Mouse (Mus musculus): Measurements from ENCODE around the gene Ruvbl2. TPM values are rescaled to one million over a fixed set of nuclear protein-coding genes. Genes with fewer than 3 reads are reported as not detected.
"Not testable (repeated sequence)": the region's sequence is repeated elsewhere in the genome, so short reads cannot be mapped to it uniquely, and the experiment has no call there.

The Ruvbl2 gene
- total RNA-seq, 2 experiments from 2014 or later = 38.7 to 39.3 TPM

GRCm38 (mm10) chr7:45396337-45396775, 41.5 kb downstream of the Ruvbl2 start:
- DNase-seq = not testable (repeated sequence)

GRCm38 (mm10) chr7:45395578-45396336, 42.1 kb downstream of the Ruvbl2 start, which contains the start of gene Snrnp70:
Snrnp70 (minus strand) TSS chr7:45395742.
- DNase-seq = peak; percentile 100

- no peak for DNase-seq
These were observed 42.8 kb downstream of the Ruvbl2 start for GRCm38 (mm10) chr7:45395129-45395541.

- DNase-seq = no peak
These were observed 51.8 kb downstream of the Ruvbl2 start for GRCm38 (mm10) chr7:45386077-45386476.

DNA sequence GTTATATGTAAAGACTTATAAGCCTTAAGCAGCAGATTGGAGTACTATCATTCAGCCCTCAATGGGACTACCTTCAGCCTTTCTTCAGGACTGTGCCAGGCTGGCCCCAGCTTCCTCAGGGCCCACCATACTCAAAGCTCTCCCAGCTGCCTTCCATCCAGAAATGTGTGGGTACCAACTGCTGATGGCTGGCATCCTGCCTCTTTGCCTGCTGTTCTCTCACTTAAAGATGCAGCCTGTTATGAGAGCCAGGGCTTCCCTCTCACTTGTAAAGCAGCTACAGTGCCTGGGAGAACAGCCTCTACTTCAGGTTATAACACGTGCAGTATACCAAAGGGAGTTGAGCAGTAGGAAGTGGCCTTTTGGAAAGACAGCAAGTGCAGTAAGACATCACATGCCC, 61.8 kb downstream of the Ruvbl2 start:
- DNase-seq = no peak

DNA sequence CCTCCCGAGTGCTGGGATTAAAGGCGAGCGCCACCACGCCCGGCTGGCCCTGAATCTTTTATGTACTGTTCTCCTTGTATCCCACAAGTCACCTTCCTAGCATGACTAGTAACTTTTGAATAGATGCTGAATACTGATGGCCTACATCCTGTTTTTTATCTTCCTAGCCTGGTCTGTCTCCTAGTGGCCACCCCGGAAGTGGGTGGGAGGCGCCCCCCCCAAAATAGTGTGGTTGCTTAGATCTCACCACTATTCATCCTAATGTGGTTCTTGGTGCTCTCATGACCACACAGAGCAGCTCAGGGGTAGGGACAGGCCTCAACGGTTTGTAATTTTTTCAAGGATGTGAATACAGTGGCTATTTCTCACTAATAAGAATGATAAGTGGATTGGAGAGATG, 63.3 kb downstream of the Ruvbl2 start:
- DNase-seq = no peak

GRCm38 (mm10) chr7:45372371-45372770, 65.5 kb downstream of the Ruvbl2 start:
- DNase-seq = no peak

Small RNA genes lying within 50 kb of the gene (microRNA-seq; reads per million reads assigned to microRNA genes)
- gene Gm22133 = 0 to 0.69 reads per million in 2 experiments

Other genes starting within 250 kb of the Ruvbl2 start
- under 1 TPM in 1 of 2 experiments, not detected in 1; 0.25 TPM for gene Ccdc155, start 233.2 kb downstream of the Ruvbl2 start, total RNA-seq (2021)
- gene Dkkl1, start 225.9 kb downstream of the Ruvbl2 start, total RNA-seq (2021) = not detected
- gene Tead2, start 222.3 kb downstream of the Ruvbl2 start, total RNA-seq (2021) = 10 to 100 TPM; 66.4 to 69.4 TPM
- gene Cd37, start 199.0 kb downstream of the Ruvbl2 start, total RNA-seq (2021) = 1 to 10 TPM; 2.1 to 3.6 TPM
- under 1 TPM in 1 of 2 experiments, not detected in 1; 0.18 TPM for gene Slc6a16, start 197.0 kb downstream of the Ruvbl2 start, total RNA-seq (2021)
- not detected for gene Slc6a21, start 160.6 kb downstream of the Ruvbl2 start, total RNA-seq (2021)
- gene Trpm4, start 104.3 kb downstream of the Ruvbl2 start, total RNA-seq (2021) = 10 to 100 TPM; 26.2 to 29.2 TPM
- 100 to 1,000 TPM; 182 to 202 TPM for gene Hrc, start 102.8 kb downstream of the Ruvbl2 start, total RNA-seq (2021)
- gene Ppfia3, start 71.1 kb downstream of the Ruvbl2 start, total RNA-seq (2021) = under 1 TPM; 0.26 to 0.34 TPM
- gene Lin7b, start 67.5 kb downstream of the Ruvbl2 start, total RNA-seq (2021) = 1 to 10 TPM; 1.5 to 2.4 TPM
- 100 to 1,000 TPM; 203 to 223 TPM for gene Snrnp70, start 42.4 kb downstream of the Ruvbl2 start, total RNA-seq (2021)
- under 1 TPM; 0.43 to 0.59 TPM for gene Kcna7, start 32.4 kb downstream of the Ruvbl2 start, total RNA-seq (2021)
- under 1 TPM; 0.17 to 0.43 TPM for gene Ntf5, start 24.4 kb downstream of the Ruvbl2 start, total RNA-seq (2021)
- gene Lhb, start 17.3 kb downstream of the Ruvbl2 start, total RNA-seq (2021) = not detected
- 10 to 100 TPM; 82.7 to 90.3 TPM for gene Gys1, start 3.3 kb downstream of the Ruvbl2 start, total RNA-seq (2021)
- 100 to 1,000 TPM; 302 to 316 TPM for gene Ftl1, start 21.8 kb upstream of the Ruvbl2 start, total RNA-seq (2021)
- gene Bax, start 28.8 kb upstream of the Ruvbl2 start, total RNA-seq (2021) = 10 to 100 TPM; 48.6 to 50.7 TPM
- gene Tulp2, start 43.8 kb upstream of the Ruvbl2 start, total RNA-seq (2021) = 1 to 10 TPM in 1 of 2 experiments, not detected in 1; 1.1 TPM
- gene Gm45808, start 48.7 kb upstream of the Ruvbl2 start, total RNA-seq (2021) = 1 to 10 TPM; 2.0 to 2.1 TPM
- 1 to 10 TPM; 3.5 to 4.7 TPM for gene Dhdh, start 50.7 kb upstream of the Ruvbl2 start, total RNA-seq (2021)
- 100 to 1,000 TPM; 121 to 131 TPM for gene Nucb1, start 72.3 kb upstream of the Ruvbl2 start, total RNA-seq (2021)
- 10 to 100 TPM; 40.7 to 42.1 TPM for gene Ppp1r15a, start 88.2 kb upstream of the Ruvbl2 start, total RNA-seq (2021)
- 1 to 10 TPM; 3.6 to 4.0 TPM for gene Plekha4, start 88.2 kb upstream of the Ruvbl2 start, total RNA-seq (2021)
- gene Hsd17b14, start 116.8 kb upstream of the Ruvbl2 start, total RNA-seq (2021) = under 1 TPM in 1 of 2 experiments, not detected in 1; 0.20 TPM
- 10 to 100 TPM; 56.1 to 64.7 TPM for gene Bcat2, start 132.1 kb upstream of the Ruvbl2 start, total RNA-seq (2021)
- not detected for gene Fgf21, start 177.4 kb upstream of the Ruvbl2 start, total RNA-seq (2021)
- not detected for gene Fut1, start 179.2 kb upstream of the Ruvbl2 start, total RNA-seq (2021)
- under 1 TPM; 0.56 to 0.60 TPM for gene Izumo1, start 183.7 kb upstream of the Ruvbl2 start, total RNA-seq (2021)
- 10 to 100 TPM; 50.0 to 50.5 TPM for gene Rasip1, start 189.4 kb upstream of the Ruvbl2 start, total RNA-seq (2021)
- gene Mamstr, start 201.9 kb upstream of the Ruvbl2 start, total RNA-seq (2021) = 10 to 100 TPM in 1 of 2 experiments, 1 to 10 TPM in 1; 8.8 to 11.7 TPM
- not detected for gene Fut2, start 228.3 kb upstream of the Ruvbl2 start, total RNA-seq (2021)
- gene Ntn5, start 245.9 kb upstream of the Ruvbl2 start, total RNA-seq (2021) = not detected